8 mouse cellular contexts compared by ENCODE assay signal in genomic region chr11:48774443-48775298, GRCm38 (mm10). TPM values are rescaled to one million over a fixed set of nuclear protein-coding genes. Genes with fewer than 3 reads are reported as not detected.
DNase-seq lines count a peak whose midpoint lies in the region; ATAC-seq and TF ChIP-seq lines count a peak whose summit lies in the region.

No protein-coding gene starts in this region.

- peak; percentile 46 for TF ChIP-seq RAD21 in CH12.LX (IDR thresholded peaks at IDR 0.05; ENCODE audit: low read depth, low read length)

- in situ Hi-C loops in CH12.LX (cut with MboI; ENCODE audit: low pct_ligation_motif_present, low pct_unique_long_range_greater_than_20kb, low sequenced_read_pairs), result loop anchor here (25.0 kb wide), 1 partner anchor 512 kb away; no protein-coding TSS in a partner anchor

- no peak for ATAC-seq in heart, embryonic 15.5 days (replicated peaks; ENCODE audit: insufficient number of reproducible peaks, insufficient read depth, low FRiP score, low read depth)
- ATAC-seq in lung, embryonic 14.5 days (ENCODE audit: insufficient read depth), result peak; percentile 30; the same call in 1 of the 2 replicates
- ATAC-seq in neural tube, embryonic 14.5 days (ENCODE audit: low read depth), result peak; percentile 38; the same call in 1 of the 2 replicates
- no peak for ATAC-seq in inflammation-experienced regulatory T-cells, adult 6 months

- H3K4me2 ChIP-seq in CH12.LX (ENCODE audit: insufficient read depth, low read depth, poor library complexity, severe bottlenecking), result peak overlapping the region; percentile 25
- H3K4me2 ChIP-seq in heart, embryonic 15.5 days, result peak overlapping the region; percentile 38; the same call in 1 of the 2 replicates
- H3K4me2 ChIP-seq in lung, embryonic 14.5 days, result peak overlapping the region; percentile 49
- no peak overlapping the region for H3K4me2 ChIP-seq in neural tube, embryonic 14.5 days (ENCODE audit: low read depth, low read length)

- peak; percentile 64 to 70 for DNase-seq in B cell, adult 2 months
- DNase-seq in CH12.LX (ENCODE audit: extremely low read depth), result peak; percentile 60
- DNase-seq in kidney, postnatal 36 days, result peak; percentile 43 to 74
- DNase-seq in lung, embryonic 14.5 days, result peak; percentile 87

- H3K36me3 ChIP-seq in CH12.LX (replicated peaks in 1 of 2; ENCODE audit: control insufficient read depth in 1 of 2, insufficient read depth in 1 of 2, low read length in 1 of 2), result no peaks in the 10 kb centered on the region
- H3K36me3 ChIP-seq in heart, embryonic 15.5 days, result no peaks in the 10 kb centered on the region
- H3K36me3 ChIP-seq in lung, embryonic 14.5 days (ENCODE audit: insufficient read depth), result no peaks in the 10 kb centered on the region
- H3K36me3 ChIP-seq in neural tube, embryonic 14.5 days (ENCODE audit: control insufficient read depth, insufficient read depth, low read length), result no peaks in the 10 kb centered on the region

- dilution Hi-C loops in CH12.LX (cut with MboI; ENCODE audit: extremely low pct_ligation_motif_present, extremely low pct_unique_long_range_greater_than_20kb, low sequenced_read_pairs), result no loop called here

- H3K27ac ChIP-seq in CH12.LX (ENCODE audit: insufficient read depth, low read depth), result no peak overlapping the region
- no peak overlapping the region for H3K27ac ChIP-seq in cortical plate, adult 2 months (ENCODE audit: insufficient read depth, low read length)
- no peak overlapping the region for H3K27ac ChIP-seq in heart, embryonic 15.5 days
- H3K27ac ChIP-seq in lung, embryonic 14.5 days (ENCODE audit: low read depth), result no peak overlapping the region
- no peak overlapping the region for H3K27ac ChIP-seq in neural tube, embryonic 14.5 days (ENCODE audit: low read depth, low read length)

- peak; percentile 80 to 87; a peak in 3 of 4 replicates for TF ChIP-seq CTCF in CH12.LX (conservative IDR thresholded peaks at IDR 0.05 in 1 of 2, IDR thresholded peaks at IDR 0.05 in 1 of 2; ENCODE audit: low read depth in 2 of 2, low read length in 2 of 2)
- TF ChIP-seq CTCF in cortical plate, adult 2 months (IDR thresholded peaks at IDR 0.05; ENCODE audit: extremely low read depth, insufficient read depth, low read length), result peak; percentile 34; the same call in 1 of the 2 replicates
- peak; percentile 65 for TF ChIP-seq CTCF in lung, embryonic 14.5 days (IDR thresholded peaks at IDR 0.05; ENCODE audit: low read depth)

- TF ChIP-seq POLR2A in CH12.LX (IDR thresholded peaks at IDR 0.05; ENCODE audit: low read depth, low read length), result no peak
- no peak for TF ChIP-seq POLR2A in cortical plate, adult 2 months (IDR thresholded peaks at IDR 0.05; ENCODE audit: extremely low read depth, insufficient read depth, low read length)

- no peak for TF ChIP-seq EP300 in CH12.LX (IDR thresholded peaks at IDR 0.05; ENCODE audit: low read length)

- no peaks in the 10 kb centered on the region for H3K9me3 ChIP-seq in CH12.LX (replicated peaks; ENCODE audit: low read length)
- H3K9me3 ChIP-seq in heart, embryonic 15.5 days (replicated peaks), result no peaks in the 10 kb centered on the region
- no peaks in the 10 kb centered on the region for H3K9me3 ChIP-seq in lung, embryonic 14.5 days (ENCODE audit: low read depth, low read length)
- no peaks in the 10 kb centered on the region for H3K9me3 ChIP-seq in neural tube, embryonic 14.5 days (ENCODE audit: control insufficient read depth, low read length)

- H3K4me1 ChIP-seq in CH12.LX (ENCODE audit: control insufficient read depth in 1 of 2, insufficient read depth in 2 of 2), result peaks cover 12 to 28% of the 10 kb centered on the region in 2 experiments
- H3K4me1 ChIP-seq in cortical plate, adult 2 months (ENCODE audit: control insufficient read depth, insufficient read depth, low read length), result no peaks in the 10 kb centered on the region
- peaks cover 4% of the 10 kb centered on the region; the same call in 1 of the 2 replicates for H3K4me1 ChIP-seq in heart, embryonic 15.5 days (replicated peaks)
- H3K4me1 ChIP-seq in lung, embryonic 14.5 days (ENCODE audit: insufficient read depth), result no peaks in the 10 kb centered on the region
- H3K4me1 ChIP-seq in neural tube, embryonic 14.5 days (ENCODE audit: control insufficient read depth, insufficient read depth, low read length), result no peaks in the 10 kb centered on the region

- no peaks in the 10 kb centered on the region for H3K79me2 ChIP-seq in CH12.LX (replicated peaks; ENCODE audit: control insufficient read depth, extremely low read depth, insufficient read depth, poor library complexity, severe bottlenecking)

- H3K4me3 ChIP-seq in CH12.LX (replicated peaks in 1 of 3; ENCODE audit: low read depth in 2 of 3, low read length in 2 of 3, poor library complexity in 1 of 3), result no peak overlapping the region
- no peak overlapping the region for H3K4me3 ChIP-seq in cortical plate, adult 2 months (ENCODE audit: insufficient read depth, low read length)
- peak overlapping the region; percentile 19; the same call in 1 of the 2 replicates for H3K4me3 ChIP-seq in heart, embryonic 15.5 days
- no peak overlapping the region for H3K4me3 ChIP-seq in lung, embryonic 14.5 days (ENCODE audit: low read depth, low read length)
- H3K4me3 ChIP-seq in neural tube, embryonic 14.5 days (ENCODE audit: low read depth, low read length), result no peak overlapping the region

- no peaks in the 10 kb centered on the region for H3K27me3 ChIP-seq in CH12.LX (replicated peaks)
- H3K27me3 ChIP-seq in heart, embryonic 15.5 days, result no peaks in the 10 kb centered on the region
- no peaks in the 10 kb centered on the region for H3K27me3 ChIP-seq in lung, embryonic 14.5 days (ENCODE audit: insufficient read depth, low read length)
- H3K27me3 ChIP-seq in neural tube, embryonic 14.5 days (ENCODE audit: control insufficient read depth, insufficient read depth, low read length), result no peaks in the 10 kb centered on the region

- 38% methylated on average over 17 of the region's 17 CpGs for WGBS in heart, embryonic 15.5 days
- 30% methylated on average over 17 of the region's 17 CpGs for WGBS in lung, embryonic 14.5 days
- 41% methylated on average over 17 of the region's 17 CpGs for WGBS in neural tube, embryonic 14.5 days

- no peak overlapping the region for H3K9ac ChIP-seq in CH12.LX (ENCODE audit: insufficient read depth, low read depth)
- H3K9ac ChIP-seq in heart, embryonic 15.5 days, result no peak overlapping the region
- no peak overlapping the region for H3K9ac ChIP-seq in lung, embryonic 14.5 days
- no peak overlapping the region for H3K9ac ChIP-seq in neural tube, embryonic 14.5 days (replicated peaks; ENCODE audit: low read depth, low read length)

TF ChIP-seq in CH12.LX, 34 proteins besides CTCF, POLR2A, EP300 and RAD21 (continues in another document):
- TF ChIP-seq IRF4 (IDR thresholded peaks at IDR 0.05; ENCODE audit: low read depth, low read length) (0 out of 2 replicates have a peak, but pooled peaks have one; percentile 20), MYC (IDR thresholded peaks at IDR 0.05; ENCODE audit: low read depth, low read length) (peak; percentile 54; the same call in 1 of the 2 replicates), CHD1 (IDR thresholded peaks at IDR 0.05; ENCODE audit: low read depth, low read length) (no peak), SMC3 (IDR thresholded peaks at IDR 0.05; ENCODE audit: low read depth, low read length) (peak; percentile 35; the same call in 1 of the 2 replicates), ELF1 (IDR thresholded peaks at IDR 0.05; ENCODE audit: low read depth, low read length) (0 out of 2 replicates have a peak, but pooled peaks have one; percentile 18)

RNA-seq across cellular contexts. Expression of gene Rack1, which starts 25.5 kb away (rescaled TPM):
- total RNA-seq in CH12.LX (2012; rRNA removed) (5,582 and 6,330 TPM in 2 replicates), CH12.LX (2014; rRNA removed) (4,885 and 5,265 TPM in 2 replicates)
- 3,744 and 4,313 TPM in 2 replicates for polyA plus RNA-seq in CH12.LX (2012; ENCODE audit: insufficient read length, low read depth)
- 447 and 464 TPM in 2 replicates for polyA plus RNA-seq in cortical plate, adult 2 months (2012; rRNA removed)
- polyA plus RNA-seq in heart, embryonic 15.5 days (2015; fragmentation: Nextera tagmentation; extraction: Ambion mirVana), result 338 and 387 TPM in 2 replicates
- 935 and 940 TPM in 2 replicates for polyA plus RNA-seq in lung, embryonic 14.5 days (2014; fragmentation: Nextera tagmentation; extraction: Ambion mirVana)
- 400 and 442 TPM in 2 replicates for polyA plus RNA-seq in neural tube, embryonic 14.5 days (2014; fragmentation: Nextera tagmentation; extraction: Ambion mirVana)
- 1,000 to 10,000 TPM; 1,163 to 1,603 (median 1,351) TPM for polyA plus RNA-seq in inflammation-experienced regulatory T-cells, adult 6 months (2017; shearing (Covaris generic))

RNA-seq across cellular contexts. Expression of gene Trim41, which starts 42.5 kb away (rescaled TPM):
- total RNA-seq in CH12.LX (2012; rRNA removed) (30.2 and 36.0 TPM in 2 replicates), CH12.LX (2014; rRNA removed) (18.8 and 20.9 TPM in 2 replicates)
- polyA plus RNA-seq in CH12.LX (2012; ENCODE audit: insufficient read length, low read depth), result 51.6 and 63.7 TPM in 2 replicates
- 43.1 and 46.7 TPM in 2 replicates for polyA plus RNA-seq in cortical plate, adult 2 months (2012; rRNA removed)
- polyA plus RNA-seq in heart, embryonic 15.5 days (2015; fragmentation: Nextera tagmentation; extraction: Ambion mirVana), result 4.3 TPM in 2 replicates
- 4.5 and 4.6 TPM in 2 replicates for polyA plus RNA-seq in lung, embryonic 14.5 days (2014; fragmentation: Nextera tagmentation; extraction: Ambion mirVana)
- 5.1 and 5.6 TPM in 2 replicates for polyA plus RNA-seq in neural tube, embryonic 14.5 days (2014; fragmentation: Nextera tagmentation; extraction: Ambion mirVana)
- 1 to 10 TPM; 2.5 to 4.6 (median 3.3) TPM for polyA plus RNA-seq in inflammation-experienced regulatory T-cells, adult 6 months (2017; shearing (Covaris generic))

RNA-seq across cellular contexts. Expression of gene Trim7, which starts 51.3 kb away (rescaled TPM):
- total RNA-seq in CH12.LX (2012; rRNA removed), result 20.8 and 34.6 TPM in 2 replicates
- 9.2 and 9.5 TPM in 2 replicates for total RNA-seq in CH12.LX (2014; rRNA removed)
- polyA plus RNA-seq in CH12.LX (2012; ENCODE audit: insufficient read length, low read depth), result 11.6 and 15.1 TPM in 2 replicates
- 4.2 and 4.3 TPM in 2 replicates for polyA plus RNA-seq in cortical plate, adult 2 months (2012; rRNA removed)
- 0.75 and 0.84 TPM in 2 replicates for polyA plus RNA-seq in heart, embryonic 15.5 days (2015; fragmentation: Nextera tagmentation; extraction: Ambion mirVana)
- polyA plus RNA-seq in lung, embryonic 14.5 days (2014; fragmentation: Nextera tagmentation; extraction: Ambion mirVana), result 0.55 and 1.4 TPM in 2 replicates
- 1.5 and 2.0 TPM in 2 replicates for polyA plus RNA-seq in neural tube, embryonic 14.5 days (2014; fragmentation: Nextera tagmentation; extraction: Ambion mirVana)
- 1 to 10 TPM in 2 of 3 experiments, under 1 TPM in 1; 0.58 to 2.1 (median 1.1) TPM for polyA plus RNA-seq in inflammation-experienced regulatory T-cells, adult 6 months (2017; shearing (Covaris generic))

RNA-seq across cellular contexts. Expression of gene Gm12184, which starts 51.8 kb away (rescaled TPM):
- total RNA-seq in CH12.LX (2012; rRNA removed) (6.8 and 7.1 TPM in 2 replicates), CH12.LX (2014; rRNA removed) (51.6 and 61.0 TPM in 2 replicates)
- polyA plus RNA-seq in CH12.LX (2012; ENCODE audit: insufficient read length, low read depth), result 5.6 and 17.1 TPM in 2 replicates
- 33.8 and 40.1 TPM in 2 replicates for polyA plus RNA-seq in cortical plate, adult 2 months (2012; rRNA removed)
- polyA plus RNA-seq in heart, embryonic 15.5 days (2015; fragmentation: Nextera tagmentation; extraction: Ambion mirVana), result 3.2 and 3.7 TPM in 2 replicates
- polyA plus RNA-seq in lung, embryonic 14.5 days (2014; fragmentation: Nextera tagmentation; extraction: Ambion mirVana), result 11.3 and 11.8 TPM in 2 replicates
- polyA plus RNA-seq in neural tube, embryonic 14.5 days (2014; fragmentation: Nextera tagmentation; extraction: Ambion mirVana), result 3.0 TPM in 2 replicates
- 1 to 10 TPM; 1.3 to 2.8 (median 2.5) TPM for polyA plus RNA-seq in inflammation-experienced regulatory T-cells, adult 6 months (2017; shearing (Covaris generic))

Comparison
In these comparisons a context has a peak if more than half of its experiments do, and no peak if none do; other contexts are left out.
1. ATAC-seq: peak in lung, embryonic 14.5 days (single experiment) and neural tube, embryonic 14.5 days (single experiment); none in heart, embryonic 15.5 days (single experiment) and inflammation-experienced regulatory T-cells, adult 6 months (single experiment).
2. Peak in every context shown above with its lines, with median percentiles within 50 percentile points of each other: DNase-seq and CTCF ChIP-seq.